Mouse (Mus musculus) brain, embryonic 18.5 days (tissue): ENCODE measurements around the gene Flrt2.

Experiments
- DNase-seq: peaks from one replicate; pipeline ENCODE4 v3.0.0-alpha.2; 2012; ENCODE audit warnings: low read depth, low spot score

Gene Flrt2

GRCm38 (mm10) chr12:95734075-95734474 lies 42.0 kb downstream of the Flrt2 start:
- no peak for DNase-seq

- DNase-seq: no peak
Measured at GRCm38 (mm10) chr12:95737571-95737970, 45.5 kb downstream of the Flrt2 start.

- no peak for DNase-seq
Measured at GRCm38 (mm10) chr12:95738031-95738430, 46.0 kb downstream of the Flrt2 start.

GRCm38 (mm10) chr12:95738491-95739135 lies 46.6 kb downstream of the Flrt2 start:
- DNase-seq: no peak

- no peak for DNase-seq
Measured at GRCm38 (mm10) chr12:95739739-95740138, 47.7 kb downstream of the Flrt2 start.

GRCm38 (mm10) chr12:95741296-95741695 lies 49.3 kb downstream of the Flrt2 start:
- no peak for DNase-seq

- DNase-seq: no peak
Measured at GRCm38 (mm10) chr12:95744307-95744706, 52.3 kb downstream of the Flrt2 start.

- DNase-seq: no peak
Measured at GRCm38 (mm10) chr12:95746856-95747579, 55.0 kb downstream of the Flrt2 start.

- DNase-seq: no peak
Measured at GRCm38 (mm10) chr12:95748760-95749159, 56.7 kb downstream of the Flrt2 start.

- no peak for DNase-seq
Measured at GRCm38 (mm10) chr12:95749248-95749647, 57.2 kb downstream of the Flrt2 start.

- no peak for DNase-seq
Measured at GRCm38 (mm10) chr12:95759212-95759746, 67.3 kb downstream of the Flrt2 start.

- no peak for DNase-seq
Measured at GRCm38 (mm10) chr12:95765255-95765654, 73.2 kb downstream of the Flrt2 start.

GRCm38 (mm10) chr12:95769041-95769440 lies 77.0 kb downstream of the Flrt2 start:
- no peak for DNase-seq

GRCm38 (mm10) chr12:95770251-95770650 lies 78.2 kb downstream of the Flrt2 start:
- no peak for DNase-seq

GRCm38 (mm10) chr12:95790146-95790545 lies 98.1 kb downstream of the Flrt2 start:
- DNase-seq: no peak

GRCm38 (mm10) chr12:95816660-95817059 lies 124.6 kb downstream of the Flrt2 start:
- DNase-seq: no peak
